Mouse (Mus musculus): ENCODE data around the gene Actr2.

GRCm38 (mm10) chr11:20086306-20086705 lies 26.4 kb downstream of the Actr2 start:
- TF ChIP-seq CTCF (IDR thresholded peaks at IDR 0.05; ENCODE audit: low read depth): no peak
- no peak for TF ChIP-seq EP300 (IDR thresholded peaks at IDR 0.05; ENCODE audit: low read depth)

Data from liver, embryonic 14.5 days (tissue).